Mouse (Mus musculus) thymus, postnatal 36 days (tissue): ENCODE measurements around the gene Foxr2.

ENCODE experiments used
- DNase-seq, 2 experiments: peaks; one replicate each; pipeline ENCODE4 v3.0.0; 2022; ENCODE audit warnings: mixed read lengths in 2 of 2

Foxr2 gene

GRCm38 (mm10) chrX:153118486-153118885, at the start of gene Foxr2:
Gene Foxr2 (plus strand): TSS chrX:153118786.
- DNase-seq: no peak

DNA sequence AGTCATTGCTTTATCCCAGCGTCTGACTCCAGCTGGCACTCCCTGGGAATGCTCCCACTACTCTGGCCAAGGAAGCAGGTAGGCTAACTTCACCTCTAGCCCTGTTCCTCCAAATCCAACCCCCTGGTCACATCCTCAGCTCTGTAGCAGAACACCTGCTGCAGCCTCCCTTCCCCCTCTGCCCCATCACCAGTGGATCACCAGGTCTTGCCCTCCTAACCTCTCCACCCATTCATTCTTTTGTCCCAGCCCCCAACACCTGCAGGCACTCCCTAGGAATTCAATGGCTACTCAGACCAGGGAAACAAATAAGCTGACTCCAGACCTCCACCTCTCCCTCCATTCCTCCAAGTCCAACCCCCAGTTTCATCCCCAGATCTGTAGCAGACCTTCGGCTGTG, 427 bp downstream of the Foxr2 start:
- no peak for DNase-seq

GRCm38 (mm10) chrX:153139734-153140515, 21.3 kb downstream of the Foxr2 start, which contains the start of gene Rragb:
Gene Rragb (plus strand): TSS chrX:153139981.
- DNase-seq: peak; percentile 62 to 76

- DNase-seq: no peak
These were observed 24.1 kb downstream of the Foxr2 start for GRCm38 (mm10) chrX:153142656-153143055.

- no peak for DNase-seq
These were observed 33.2 kb downstream of the Foxr2 start for GRCm38 (mm10) chrX:153151766-153152165.

DNA sequence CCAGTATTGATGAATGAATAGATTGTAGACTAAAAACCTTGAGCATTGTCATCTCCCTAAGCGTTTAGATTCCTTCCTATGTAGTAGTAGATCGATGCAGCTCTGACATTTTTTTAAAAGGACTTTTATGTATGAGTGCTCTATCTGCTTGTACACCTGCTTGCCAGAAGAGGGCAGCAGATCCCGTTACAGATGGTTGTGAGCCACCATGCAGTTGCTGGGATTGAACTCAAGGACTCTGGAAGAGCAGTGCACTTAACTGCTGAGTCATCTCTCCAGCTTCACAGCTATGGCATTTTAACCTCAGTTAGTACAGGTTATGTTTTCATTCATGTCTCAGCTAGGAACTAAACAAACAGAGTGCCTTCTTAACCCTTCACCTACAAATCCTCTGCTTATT, 36.7 kb downstream of the Foxr2 start:
- DNase-seq: peak; percentile 3 to 8

DNA sequence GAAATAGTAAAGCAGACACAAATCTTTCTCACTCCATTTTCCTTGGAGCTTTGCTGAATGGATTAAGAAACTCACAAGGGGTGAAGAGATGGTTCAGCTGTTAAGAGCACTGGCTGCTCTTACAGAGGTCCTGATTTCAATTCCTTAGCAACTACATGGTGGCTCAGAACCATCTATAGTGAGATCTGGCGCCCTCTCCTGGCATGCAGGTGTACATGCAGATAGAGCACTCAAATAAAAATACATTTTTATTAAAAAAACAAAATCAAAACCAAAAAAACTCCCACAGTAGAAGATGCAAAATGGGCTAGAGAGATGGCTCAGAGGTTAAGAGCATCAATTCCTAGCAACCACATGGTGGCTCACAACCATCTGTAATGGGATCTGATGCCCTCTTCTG, 56.2 kb downstream of the Foxr2 start:
- peak in 1 of 2 experiments; percentile 2 for DNase-seq

DNA sequence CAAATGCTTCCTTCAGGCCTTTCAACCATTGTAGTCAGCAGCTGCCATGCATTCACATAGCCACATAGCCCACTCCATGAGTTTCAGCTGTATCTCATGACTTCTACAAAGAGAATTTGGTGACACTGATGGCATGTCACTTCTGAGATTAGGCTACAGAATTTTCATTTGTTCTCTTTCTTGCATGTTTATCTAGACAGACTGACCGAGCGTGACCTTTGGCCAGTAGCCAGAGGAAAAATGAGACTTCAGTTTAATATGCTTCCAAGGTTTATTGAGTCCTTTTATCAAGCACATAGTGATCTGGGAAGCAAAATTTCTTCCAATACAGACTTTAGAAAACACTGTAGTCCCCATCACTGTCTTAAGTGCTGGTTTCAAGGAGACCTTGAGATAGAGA, 63.6 kb downstream of the Foxr2 start:
- DNase-seq: no peak
